Mouse (Mus musculus) ES-E14 (cell line): ENCODE measurements around the gene Rnf220. TPM values are rescaled to one million over a fixed set of nuclear protein-coding genes. Genes with fewer than 3 reads are reported as not detected.
A peak's percentile ranks its signal among the peaks of the same experiment; 100 is the strongest.

Source experiments
- DNase-seq: peaks from one replicate; pipeline ENCODE4 v3.0.0-alpha.2; 2013; ENCODE audit warnings: low read depth, low spot score
- H3K27ac ChIP-seq: 2 replicates; pipeline ENCODE4 v1.5.1; 2012; ENCODE audit warnings: low read depth, mild to moderate bottlenecking, low read length, moderate library complexity, mixed read lengths; ENCODE audit not compliant: poor library complexity, insufficient read depth, severe bottlenecking
- H3K36me3 ChIP-seq: 2 replicates; pipeline ENCODE4 v1.6.1; 2012; ENCODE audit warnings: mild to moderate bottlenecking, low read length, moderate library complexity, mixed read lengths; ENCODE audit not compliant: control insufficient read depth, poor library complexity, insufficient read depth, severe bottlenecking
- H3K4me1 ChIP-seq, 2 experiments: fragments of 150-350 bp in 1 of 2; sonication (generic) in 1 of 2; 2 replicates each; pipeline ENCODE4 v1.6.1; 2012; ENCODE audit warnings: low read length in 2 of 2, mild to moderate bottlenecking in 1 of 2, mixed read lengths in 1 of 2; ENCODE audit not compliant: control insufficient read depth in 2 of 2, insufficient read depth in 2 of 2, poor library complexity in 1 of 2
- H3K4me3 ChIP-seq, 2 experiments: fragments of 150-350 bp in 1 of 2; sonication (generic) in 1 of 2; 2 replicates each; pipeline ENCODE4 v1.5.1; 2012; ENCODE audit warnings: low read length in 2 of 2, low read depth in 1 of 2, mild to moderate bottlenecking in 1 of 2, mixed read lengths in 1 of 2; ENCODE audit not compliant: insufficient read depth in 1 of 2, poor library complexity in 1 of 2, severe bottlenecking in 1 of 2
- H3K9ac ChIP-seq: 2 replicates; pipeline ENCODE4 v1.6.1; 2012; ENCODE audit warnings: low read depth, mild to moderate bottlenecking, low read length, mixed read lengths; ENCODE audit not compliant: poor library complexity, insufficient read depth, severe bottlenecking
- H3K9me3 ChIP-seq: fragments of 150-350 bp; sonication (generic); 2 replicates; pipeline ENCODE4 v1.6.1; 2012; ENCODE audit warnings: low read depth, mild to moderate bottlenecking, low read length; ENCODE audit not compliant: control insufficient read depth, insufficient read depth
- CHD2 ChIP-seq: IDR thresholded peaks from 2 replicates; pipeline ENCODE4 v1.6.1; 2014; ENCODE audit warnings: mild to moderate bottlenecking, low read depth, low read length, inconsistent platforms
- HCFC1 ChIP-seq: IDR thresholded peaks from 2 replicates; pipeline ENCODE4 v1.6.1; 2012; ENCODE audit warnings: low read length, inconsistent platforms, borderline replicate concordance; ENCODE audit not compliant: insufficient read depth
- MAFK ChIP-seq: IDR thresholded peaks from 2 replicates; pipeline ENCODE4 v1.6.1; 2014; ENCODE audit warnings: mild to moderate bottlenecking, low read depth, low read length, inconsistent platforms; ENCODE audit not compliant: insufficient read depth
- ZC3H11A ChIP-seq: IDR thresholded peaks from 2 replicates; pipeline ENCODE4 v1.6.1; 2012; ENCODE audit warnings: low read depth, mild to moderate bottlenecking, inconsistent platforms, low read length, borderline replicate concordance
- ZNF384 ChIP-seq: IDR thresholded peaks from 2 replicates; pipeline ENCODE4 v1.6.1; 2012; ENCODE audit warnings: low read depth, low read length, inconsistent platforms
- in situ Hi-C, 2 experiments: fragments of 600-800 bp; cut with MboI; formaldehyde crosslinking; loops; one replicate each; pipeline ENCODE4 v1.15.1; 2025; ENCODE audit warnings: low sequenced_read_pairs in 2 of 2, inconsistent platforms in 1 of 2; ENCODE audit not compliant: unreplicated experiment in 2 of 2
- total RNA-seq: library from RNA; depleted of rRNA; stranded (reverse); fragments of 300-350 nt; gene quantifications from 2 replicates; pipeline ENCODE4 v1.2.3, GENCODE M21; 2012

Rnf220 gene
- total RNA-seq, 1 experiment: 130 TPM

DNA sequence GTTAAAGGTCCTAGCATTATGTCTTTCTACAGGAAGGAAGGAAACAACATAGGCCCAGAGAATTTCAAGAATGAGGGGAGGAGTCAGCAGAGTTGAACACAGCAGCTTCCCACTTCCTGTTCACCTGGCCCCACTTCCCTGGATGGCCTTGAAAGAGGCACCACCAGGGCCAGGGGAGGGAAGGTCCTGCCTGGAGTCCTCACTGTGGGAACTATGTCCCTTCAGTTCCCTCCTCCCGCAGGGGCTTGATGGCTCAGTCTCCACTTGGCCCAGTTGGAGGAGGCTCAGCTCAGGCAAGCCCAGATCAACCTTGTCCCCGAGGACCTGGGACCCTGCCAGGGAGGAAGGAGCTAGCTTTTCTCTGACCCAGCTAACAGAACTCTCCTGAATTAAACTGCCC is 140.6 kb downstream of the Rnf220 start:
- in situ Hi-C loops: no loop called here
- Histone ChIP-seq H3K4me3 (no peak overlapping the region), H3K27ac (peak overlapping the region; percentile 48; the same call in 1 of the 2 replicates), H3K9ac (peak overlapping the region; percentile 1; the same call in 1 of the 2 replicates), H3K36me3 (no peaks in the 10 kb centered on the region), H3K9me3 (no peaks in the 10 kb centered on the region), H3K4me1 (peaks cover 29 to 71% of the 10 kb centered on the region in 2 experiments)
- DNase-seq: no peak
- TF ChIP-seq ZC3H11A (no peak), ZNF384 (no peak), MAFK (no peak), CHD2 (no peak), HCFC1 (no peak)

DNA sequence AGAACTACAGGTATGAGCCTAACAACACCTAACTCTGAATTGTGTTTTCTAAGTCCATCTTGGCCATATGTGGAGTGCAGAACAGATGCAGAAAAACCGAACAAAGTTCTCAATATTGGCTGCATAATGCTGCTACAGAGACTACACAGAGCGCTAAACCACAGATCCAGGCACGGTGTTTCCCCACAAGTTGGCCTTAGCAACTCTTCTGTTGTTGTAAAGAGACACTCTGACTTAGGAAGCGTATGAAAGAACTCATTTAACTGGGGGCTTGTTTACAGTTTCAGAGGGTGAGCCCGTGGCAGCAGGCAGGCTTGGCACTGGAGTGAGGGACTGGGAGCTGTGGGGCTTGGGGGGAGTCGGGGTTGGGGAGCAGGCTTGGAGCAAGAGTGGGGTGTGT is 142.2 kb downstream of the Rnf220 start:
- TF ChIP-seq HCFC1: no peak
- no peak for TF ChIP-seq CHD2
- TF ChIP-seq ZC3H11A: no peak
- no peak for TF ChIP-seq ZNF384
- TF ChIP-seq MAFK: no peak
- Histone ChIP-seq H3K9me3 (no peaks in the 10 kb centered on the region), H3K4me3 (no peak overlapping the region), H3K4me1 (peaks cover 26 to 58% of the 10 kb centered on the region in 2 experiments), H3K27ac (no peak overlapping the region), H3K9ac (no peak overlapping the region), H3K36me3 (no peaks in the 10 kb centered on the region)
- DNase-seq: no peak
- in situ Hi-C loops: no loop called here

DNA sequence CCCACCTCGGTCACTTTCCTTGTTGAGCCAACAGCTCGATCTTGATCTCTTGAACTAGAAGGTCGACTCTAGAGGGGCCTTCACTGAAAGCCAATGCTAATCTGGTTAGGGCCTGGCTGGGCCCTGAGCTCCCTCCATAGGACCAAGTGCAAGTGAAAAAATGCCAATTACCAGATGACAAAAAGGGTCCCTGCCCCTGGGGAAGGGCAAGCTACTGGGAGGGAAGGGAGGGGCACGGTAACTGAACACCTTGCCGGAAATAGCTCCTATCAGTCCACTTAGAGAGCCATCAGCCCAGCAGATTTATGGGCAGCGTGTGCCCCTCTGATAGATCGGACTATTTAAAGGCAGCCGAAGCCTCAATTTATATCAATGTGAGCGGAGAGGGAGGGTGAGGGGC is 143.9 kb downstream of the Rnf220 start:
- in situ Hi-C loops: no loop called here
- DNase-seq: no peak
- peak overlapping the region; percentile 7; the same call in 1 of the 2 replicates for H3K9ac ChIP-seq
- TF ChIP-seq MAFK: no peak
- no peak for TF ChIP-seq CHD2
- no peak for TF ChIP-seq ZC3H11A
- TF ChIP-seq HCFC1: no peak
- TF ChIP-seq ZNF384: no peak
- no peak overlapping the region for H3K4me3 ChIP-seq
- H3K27ac ChIP-seq: peak overlapping the region; percentile 23; the same call in 1 of the 2 replicates
- no peaks in the 10 kb centered on the region for H3K9me3 ChIP-seq
- H3K4me1 ChIP-seq: peaks cover 29 to 59% of the 10 kb centered on the region in 2 experiments
- H3K36me3 ChIP-seq: no peaks in the 10 kb centered on the region

DNA sequence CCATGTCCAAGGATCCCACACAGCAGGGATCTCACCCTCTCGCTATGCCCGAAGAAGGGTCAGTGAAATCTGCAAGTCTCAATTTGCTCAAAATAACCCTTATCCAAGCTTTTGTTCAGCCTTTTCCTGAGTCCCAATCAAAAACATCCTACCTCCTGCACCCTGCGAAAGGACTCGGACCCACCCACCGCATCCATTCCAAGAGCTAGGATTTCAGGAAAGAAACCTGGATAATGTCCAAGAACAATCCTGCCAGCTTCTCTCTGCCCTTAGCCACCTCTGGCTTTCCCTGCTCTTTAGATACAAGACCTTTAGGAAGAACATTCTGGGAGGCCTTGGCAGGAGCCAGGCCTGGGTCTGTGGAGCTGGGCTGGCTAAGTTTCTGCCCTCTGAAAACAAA is 144.8 kb downstream of the Rnf220 start:
- Histone ChIP-seq H3K9me3 (no peaks in the 10 kb centered on the region), H3K9ac (no peak overlapping the region), H3K27ac (no peak overlapping the region; the same call in 1 of the 2 replicates), H3K36me3 (no peaks in the 10 kb centered on the region), H3K4me1 (peaks cover 24 to 51% of the 10 kb centered on the region in 2 experiments), H3K4me3 (no peak overlapping the region)
- in situ Hi-C loops: no loop called here
- no peak for DNase-seq
- TF ChIP-seq ZC3H11A (no peak), CHD2 (no peak), HCFC1 (no peak), MAFK (no peak), ZNF384 (no peak)
